Mouse (Mus musculus) left cerebral cortex, adult 2 months (tissue): ENCODE results near the gene Wfdc10. TPM values are rescaled to one million over a fixed set of nuclear protein-coding genes. Genes with fewer than 3 reads are reported as not detected.
"Not testable (repeated sequence)": the region's sequence is repeated elsewhere in the genome, so short reads cannot be mapped to it uniquely, and the experiment has no call there.

Experiments
- DNase-seq, 2 experiments: peaks; one replicate each; pipeline ENCODE4 v3.0.0; 2021 to 2022; ENCODE audit warnings: low spot score in 2 of 2, mixed read lengths in 1 of 2; ENCODE audit errors: extremely low spot score in 1 of 2
- H3K27ac ChIP-seq: fragments of 200-600 bp; 2 replicates; pipeline ENCODE4 v1.8.1; 2022
- H3K4me3 ChIP-seq: fragments of 200-600 bp; 2 replicates; pipeline ENCODE4 v1.8.1; 2022
- CTCF ChIP-seq: fragments of 200-600 bp; IDR thresholded peaks from 2 replicates; pipeline ENCODE4 v1.8.1; 2022; ENCODE audit warnings: antibody characterized with exemption, mild to moderate bottlenecking, moderate library complexity
- intact Hi-C: fragments of 180-260 bp; cut with DNase I; formaldehyde crosslinking; loops from one replicate; pipeline ENCODE4 v1.15.1; 2025
- long read RNA-seq, 2 experiments: library from polyadenylated mRNA; stranded (forward); transcript quantifications; one replicate each; pipeline ENCODE4 v2.0.0; 2021; ENCODE audit warnings: borderline mapping rate in 2 of 2
- total RNA-seq, 2 experiments: library from RNA; stranded (reverse); gene quantifications; 2 replicates each; pipeline ENCODE4 v1.2.3; 2021

Gene Wfdc10
- not detected for total RNA-seq
- long read RNA-seq, experiment 1 = 0 reads
- long read RNA-seq, experiment 2 = 0 reads

DNA sequence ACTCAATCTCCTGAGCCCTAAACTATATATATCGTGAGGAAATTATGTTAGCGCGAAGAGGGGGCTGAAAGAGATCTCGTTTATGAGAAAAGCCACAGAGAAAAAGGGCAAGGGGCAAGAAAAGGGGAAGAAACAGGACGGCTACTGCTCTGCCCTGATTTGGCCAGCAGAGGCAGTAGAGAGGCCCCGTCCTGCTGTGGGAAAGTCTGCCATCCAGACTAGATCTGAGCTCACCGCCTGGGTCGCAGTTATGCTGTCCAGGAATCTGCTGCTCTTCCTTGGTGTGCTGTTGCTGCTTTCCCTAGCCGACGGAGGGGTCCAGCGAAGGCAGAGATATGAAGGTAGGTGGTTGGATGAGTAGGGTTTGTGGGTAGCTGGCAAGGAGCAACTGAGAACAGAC, at the start of gene Wfdc10:
Wfdc10 (plus strand) TSS at position 189 of the 400 bp plus-strand sequence.
- TF ChIP-seq CTCF = peak; percentile 75
- intact Hi-C loops = no loop called here
- Histone ChIP-seq H3K4me3 (no peak within 1 kb of the TSS), H3K27ac (no peak within 1 kb of the TSS)
- peak in 1 of 2 experiments; percentile 15 for DNase-seq

DNA sequence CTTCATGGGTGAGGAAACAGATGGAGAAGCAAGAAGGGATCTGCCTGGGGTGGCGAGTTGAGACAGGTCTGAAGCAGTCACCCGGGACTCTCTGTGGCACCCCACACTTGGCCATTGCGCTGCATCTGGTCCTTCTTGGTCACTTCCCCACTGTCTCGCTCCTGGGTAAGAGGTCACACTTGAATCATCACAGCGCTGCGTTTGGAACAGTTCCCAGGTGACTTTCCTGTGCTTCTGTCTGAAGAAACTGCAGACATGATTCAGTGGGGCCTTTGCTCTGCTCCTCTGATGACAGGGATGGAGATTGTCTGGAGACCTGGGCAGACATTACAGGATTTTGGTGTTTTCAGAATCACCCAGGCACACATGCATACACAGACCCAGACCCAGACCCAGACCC, 47.1 kb upstream of the Wfdc10 start:
- no peak overlapping the region for H3K27ac ChIP-seq
- intact Hi-C loops = no loop called here
- TF ChIP-seq CTCF = no peak
- no peak overlapping the region for H3K4me3 ChIP-seq
- DNase-seq = no peak

DNA sequence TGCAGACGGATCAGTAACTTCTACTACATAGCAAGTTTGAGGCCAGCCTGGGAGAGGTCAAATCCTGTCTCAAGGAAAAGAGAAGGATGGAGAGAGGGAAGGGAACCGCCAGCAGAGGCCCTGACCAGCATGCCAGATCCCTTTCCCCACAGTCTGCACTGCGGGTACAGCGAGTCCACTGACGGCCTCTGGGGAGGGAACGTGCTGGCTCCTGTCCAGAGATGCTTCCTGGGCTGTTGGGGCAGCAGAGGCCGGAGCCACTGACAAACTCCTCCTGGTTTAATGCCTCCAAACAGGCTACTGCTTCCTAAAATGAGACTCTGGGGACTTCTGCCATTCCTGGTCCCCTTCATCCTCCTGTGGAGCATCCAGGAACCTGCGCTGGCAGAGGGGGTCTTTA, 42.4 kb upstream of the Wfdc10 start, which contains the start of the genes Wfdc6b and Wfdc8:
Wfdc6b (plus strand) TSS at position 52 of the 400 bp plus-strand sequence.
Wfdc8 (minus strand) TSS at position 156 of the 400 bp plus-strand sequence.
- intact Hi-C loops, H3K27ac ChIP-seq, DNase-seq, H3K4me3 ChIP-seq: not testable (repeated sequence)

DNA sequence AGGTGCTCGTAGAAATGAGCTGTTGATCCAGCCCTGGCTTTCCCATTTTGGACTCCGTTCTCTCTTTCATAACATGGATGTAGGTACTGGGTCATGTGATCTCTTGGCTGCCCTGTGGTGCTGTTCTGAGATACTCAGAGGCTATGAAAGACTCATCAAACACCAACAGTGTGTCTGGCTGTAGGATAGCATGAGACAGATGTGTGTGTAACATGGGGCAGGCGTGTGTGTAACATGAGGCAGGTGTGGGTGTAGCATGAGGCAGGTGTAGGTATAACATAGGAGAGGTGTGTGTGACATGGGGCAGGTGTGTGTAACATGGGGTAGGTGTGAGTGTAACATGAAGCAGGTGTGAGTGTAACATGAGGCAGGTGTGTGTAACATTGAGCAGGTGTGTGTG, 40.5 kb upstream of the Wfdc10 start:
- no peak for TF ChIP-seq CTCF
- Histone ChIP-seq H3K27ac (no peak overlapping the region), H3K4me3 (no peak overlapping the region)
- DNase-seq = no peak
- intact Hi-C loops = no loop called here

DNA sequence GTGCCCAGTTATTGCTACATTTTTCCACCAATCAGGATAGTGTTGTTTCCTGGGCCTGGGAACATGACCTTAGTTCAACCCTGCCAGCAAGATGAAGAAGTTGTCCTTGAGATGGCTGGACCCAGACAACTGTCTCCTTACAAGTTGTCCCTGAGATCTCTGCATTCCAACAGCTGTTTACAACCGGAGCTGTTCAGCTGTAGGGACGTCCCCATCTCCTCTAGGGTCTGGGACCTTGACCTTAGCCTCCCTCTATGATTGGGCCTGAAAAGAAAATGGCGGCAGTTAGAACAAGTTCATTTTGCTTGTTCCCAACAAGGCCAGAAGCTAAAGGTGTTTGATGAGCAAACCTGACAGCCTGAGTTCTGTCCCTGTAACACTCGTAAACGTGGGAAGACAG, 36.8 kb upstream of the Wfdc10 start:
- no peak for TF ChIP-seq CTCF

DNA sequence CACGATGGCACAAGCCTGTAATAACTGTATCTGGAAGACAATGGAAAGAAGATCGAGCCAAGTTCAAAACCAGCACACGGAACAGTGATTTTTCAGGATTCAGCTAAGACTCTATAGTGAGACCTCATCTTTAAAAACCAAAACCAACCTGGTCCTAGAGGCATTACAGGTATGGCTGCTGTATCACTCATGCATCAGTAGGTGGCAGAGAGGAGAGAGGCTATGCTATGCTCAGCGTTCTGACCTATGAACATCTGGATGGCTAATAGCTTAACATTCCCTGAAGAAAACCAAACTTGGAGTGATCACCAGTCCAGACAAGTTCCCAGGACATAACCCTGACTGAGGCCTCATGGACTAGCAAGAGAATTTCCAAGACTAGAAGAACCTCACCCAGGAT, 34.1 kb upstream of the Wfdc10 start:
- no peak; the same call in 1 of the 2 replicates for TF ChIP-seq CTCF
- intact Hi-C loops = no loop called here
- Histone ChIP-seq H3K27ac (no peak overlapping the region), H3K4me3 (no peak overlapping the region)
- DNase-seq = no peak

More for the DNA sequence above, 36.8 kb upstream of the Wfdc10 start:
- Histone ChIP-seq H3K27ac (no peak overlapping the region), H3K4me3 (no peak overlapping the region)
- no peak for DNase-seq
- intact Hi-C loops = no loop called here

DNA sequence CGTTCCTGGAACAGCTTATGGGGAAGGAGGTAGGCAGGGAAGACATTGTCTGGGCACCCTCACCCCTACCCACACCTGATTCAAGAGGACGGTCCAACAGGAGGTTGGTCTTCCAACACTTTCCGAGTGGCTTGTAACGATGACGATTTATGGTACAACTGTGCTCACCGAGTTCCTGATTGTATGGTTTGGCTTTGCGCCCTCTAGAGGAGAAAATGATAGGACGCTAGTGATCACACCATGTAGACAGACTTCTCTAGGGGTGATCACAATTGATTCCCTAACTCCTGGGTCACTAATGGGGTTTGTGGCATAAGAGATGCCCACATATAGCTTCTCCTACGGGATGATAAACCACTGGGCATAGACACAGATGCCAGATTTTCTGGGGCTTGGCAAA, 20.6 kb upstream of the Wfdc10 start:
- no peak for DNase-seq
- Histone ChIP-seq H3K27ac (no peak overlapping the region), H3K4me3 (no peak overlapping the region)
- intact Hi-C loops = no loop called here
- TF ChIP-seq CTCF = no peak; the same call in 1 of the 2 replicates

DNA sequence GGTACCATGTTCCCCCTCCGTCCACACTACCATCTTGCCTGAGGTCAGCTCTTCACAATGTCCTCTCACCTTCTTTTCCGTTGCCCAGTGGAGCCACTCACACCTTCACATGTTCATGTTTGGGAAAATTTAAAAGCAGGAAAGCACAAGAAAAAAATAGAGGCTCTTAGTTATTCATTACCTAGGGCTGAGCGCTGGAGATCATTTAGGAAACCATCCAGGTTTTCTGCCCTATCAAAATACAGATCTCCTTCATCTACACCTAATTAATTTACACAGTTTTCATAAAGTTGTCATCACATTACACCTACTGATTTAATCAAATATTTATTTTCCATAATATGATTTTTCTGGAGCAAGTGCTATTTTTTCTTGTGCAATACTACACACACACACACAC, 17.1 kb upstream of the Wfdc10 start, which contains the start of gene Wfdc16:
Wfdc16 (minus strand) TSS at position 101 of the 400 bp plus-strand sequence.
- Histone ChIP-seq H3K27ac (no peak within 1 kb of the TSS), H3K4me3 (no peak within 1 kb of the TSS)
- intact Hi-C loops = no loop called here
- TF ChIP-seq CTCF = no peak
- no peak for DNase-seq

DNA sequence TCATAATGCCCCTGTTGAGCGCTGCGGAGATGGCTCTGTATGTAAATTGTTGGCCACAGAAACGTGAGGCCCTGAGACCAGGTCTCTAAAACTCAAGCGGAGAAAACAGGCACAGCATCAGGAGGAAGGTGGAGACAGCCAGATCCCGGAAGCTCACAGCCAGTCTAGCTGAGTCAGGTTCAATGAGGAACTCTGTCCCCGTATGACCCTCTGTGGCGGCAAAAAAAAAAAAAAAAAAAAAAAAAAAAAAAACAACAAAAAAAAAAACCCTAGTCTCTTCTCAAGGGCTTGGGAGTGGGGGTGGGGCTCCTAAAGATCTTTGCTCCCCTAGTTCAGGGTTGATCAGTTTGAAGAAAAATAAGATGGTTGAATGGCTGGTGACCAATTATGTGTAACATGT, 14.7 kb upstream of the Wfdc10 start:
- intact Hi-C loops = no loop called here
- Histone ChIP-seq H3K4me3 (no peak overlapping the region), H3K27ac (no peak overlapping the region)
- TF ChIP-seq CTCF = no peak
- DNase-seq = no peak

DNA sequence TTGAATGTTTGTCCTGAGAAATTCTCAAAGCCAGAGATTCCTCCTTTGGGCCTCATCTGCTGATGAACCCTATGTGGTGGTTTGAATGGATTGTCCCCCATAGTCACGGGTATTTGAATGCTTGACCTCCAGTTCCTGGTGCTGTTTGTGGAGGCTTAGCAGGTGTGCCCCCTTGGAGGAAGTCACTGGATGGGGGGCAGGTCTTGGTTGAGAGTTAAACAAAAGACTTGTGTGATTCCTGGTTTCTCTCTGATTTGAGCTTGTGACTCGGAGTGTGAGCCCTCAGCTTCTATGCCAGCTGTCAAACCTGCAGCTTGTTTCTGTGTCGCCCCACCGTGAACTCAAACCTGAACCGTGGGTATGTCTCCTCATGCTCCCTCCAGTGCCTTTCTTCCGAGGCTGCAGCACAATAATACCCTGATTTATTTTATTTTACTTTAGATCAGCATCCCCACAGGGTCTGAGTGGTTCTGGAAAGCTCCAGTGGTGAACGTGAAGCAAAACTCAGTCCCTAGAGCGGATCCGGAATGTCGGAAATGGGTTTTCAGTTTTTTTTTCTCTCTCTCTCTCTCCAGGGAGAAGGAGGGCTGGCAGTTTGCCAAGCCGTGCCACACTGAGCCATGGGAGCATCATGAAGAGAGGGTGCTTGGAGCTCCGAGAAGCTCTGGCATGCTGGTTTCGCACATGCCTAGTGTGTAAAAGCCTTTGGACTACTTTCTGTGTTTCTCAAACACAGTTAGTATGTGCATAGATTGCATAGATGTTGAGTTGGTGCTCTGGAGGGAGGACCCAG, 13.8 kb upstream of the Wfdc10 start:
- intact Hi-C loops = no loop called here
- no peak for TF ChIP-seq CTCF
- Histone ChIP-seq H3K4me3 (no peak overlapping the region), H3K27ac (no peak overlapping the region)
- DNase-seq = no peak

DNA sequence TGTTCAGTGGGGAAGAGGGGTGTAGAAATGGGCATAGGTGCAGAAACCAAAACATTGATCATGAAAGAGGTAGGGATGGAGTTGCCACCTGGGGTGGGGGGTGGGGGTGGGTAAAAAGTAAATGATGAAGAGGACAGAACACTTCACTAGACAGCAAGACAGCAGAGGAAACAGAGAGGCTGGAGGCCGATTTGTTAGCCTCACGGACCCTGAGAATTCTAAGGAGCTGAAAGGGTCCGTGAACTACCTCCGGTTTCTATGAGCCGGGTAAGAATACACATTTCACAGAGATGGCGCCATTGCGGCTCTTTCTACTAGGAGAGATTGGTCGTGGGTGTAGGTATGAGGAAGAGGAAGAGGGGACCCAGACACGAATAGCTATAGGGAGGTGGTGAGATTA, 637 bp downstream of the Wfdc10 start, which contains the start of gene Wfdc9:
Wfdc9 (minus strand) TSS at position 101 of the 400 bp plus-strand sequence.
- TF ChIP-seq CTCF = no peak
- Histone ChIP-seq H3K4me3 (no peak within 1 kb of the TSS), H3K27ac (no peak within 1 kb of the TSS)
- intact Hi-C loops = no loop called here
- DNase-seq = no peak

DNA sequence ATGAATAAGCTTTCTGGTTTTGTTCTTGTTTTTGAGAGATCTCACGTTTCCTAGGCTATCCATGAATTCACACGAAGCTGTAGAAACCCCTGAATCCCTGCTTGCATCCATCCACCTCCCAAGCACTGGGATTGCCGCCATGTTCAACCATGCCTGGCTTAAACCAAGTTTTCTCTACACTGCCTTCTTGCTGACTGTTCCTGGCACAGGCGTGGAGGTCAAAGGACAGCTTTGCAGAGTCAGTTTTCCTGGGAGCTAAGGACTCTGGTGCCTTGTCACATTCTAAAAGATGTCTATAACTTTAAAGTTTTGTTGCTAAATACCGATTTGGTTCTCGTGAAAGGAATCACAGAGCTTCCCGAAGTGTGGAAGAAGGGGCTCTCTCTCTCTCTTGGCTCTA, 9.0 kb downstream of the Wfdc10 start:
- no peak for TF ChIP-seq CTCF
- no peak overlapping the region for H3K4me3 ChIP-seq
- intact Hi-C loops = no loop called here
- DNase-seq = no peak
- no peak overlapping the region for H3K27ac ChIP-seq

DNA sequence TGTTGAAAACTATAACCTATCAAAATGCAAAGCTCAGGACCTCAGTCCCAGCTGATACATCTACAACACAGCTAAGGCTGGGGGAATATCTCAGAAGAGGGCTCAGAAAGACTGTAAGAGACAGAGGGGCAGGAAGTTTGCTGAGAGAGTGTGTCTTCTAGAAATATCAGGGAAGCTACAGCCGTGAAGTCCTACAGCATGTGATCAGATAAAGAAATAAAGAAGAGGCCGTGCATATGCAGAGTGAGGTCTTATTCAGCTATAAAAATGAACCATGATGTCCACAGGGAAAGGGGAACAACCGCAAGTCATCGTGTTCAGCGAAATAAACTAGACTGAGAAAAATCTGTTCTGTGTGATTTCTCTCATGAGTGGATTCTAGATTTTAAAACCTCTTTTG, 14.4 kb downstream of the Wfdc10 start:
- no peak overlapping the region for H3K27ac ChIP-seq
- intact Hi-C loops = no loop called here
- H3K4me3 ChIP-seq = no peak overlapping the region
- no peak for DNase-seq
- TF ChIP-seq CTCF = no peak
